Mouse (Mus musculus): ENCODE measurements around the gene Fndc4.

Fndc4 gene

GRCm38 (mm10) chr5:31257616-31258015 is 38.3 kb downstream of the Fndc4 start:
- DNase-seq (ENCODE audit: low read depth, low spot score), result no peak

GRCm38 (mm10) chr5:31255971-31256370 is 39.9 kb downstream of the Fndc4 start:
- DNase-seq (ENCODE audit: low read depth, low spot score), result no peak

- no peak for DNase-seq (ENCODE audit: low read depth, low spot score)
Measured at GRCm38 (mm10) chr5:31255381-31255780, 40.5 kb downstream of the Fndc4 start.

- DNase-seq (ENCODE audit: low read depth, low spot score), result no peak
Measured at GRCm38 (mm10) chr5:31254901-31255300, 41.0 kb downstream of the Fndc4 start.

- DNase-seq (ENCODE audit: low read depth, low spot score), result peak; percentile 48
Measured at GRCm38 (mm10) chr5:31254452-31254851, 41.4 kb downstream of the Fndc4 start.

- no peak for DNase-seq (ENCODE audit: low read depth, low spot score)
Measured at GRCm38 (mm10) chr5:31253806-31254205, 42.1 kb downstream of the Fndc4 start.

GRCm38 (mm10) chr5:31252795-31253545 is 42.9 kb downstream of the Fndc4 start:
- DNase-seq (ENCODE audit: low read depth, low spot score), result no peak

- no peak for DNase-seq (ENCODE audit: low read depth, low spot score)
Measured at GRCm38 (mm10) chr5:31252151-31252550, 43.7 kb downstream of the Fndc4 start.

- no peak for DNase-seq (ENCODE audit: low read depth, low spot score)
Measured at GRCm38 (mm10) chr5:31251541-31252101, 44.3 kb downstream of the Fndc4 start, which contains the start of gene Krtcap3. Gene Krtcap3 (plus strand): TSS chr5:31251691.

- no peak for DNase-seq (ENCODE audit: low read depth, low spot score)
Measured at GRCm38 (mm10) chr5:31250716-31251115, 45.2 kb downstream of the Fndc4 start.

Measured in skeletal muscle tissue, adult 2 months (tissue).